Mouse (Mus musculus) cerebellum, adult 11 months (tissue): ENCODE results near the gene Rprd1b.

Experiments used
- DNase-seq: peaks from one replicate; pipeline ENCODE4 v3.0.0; 2022

Gene Rprd1b

DNA sequence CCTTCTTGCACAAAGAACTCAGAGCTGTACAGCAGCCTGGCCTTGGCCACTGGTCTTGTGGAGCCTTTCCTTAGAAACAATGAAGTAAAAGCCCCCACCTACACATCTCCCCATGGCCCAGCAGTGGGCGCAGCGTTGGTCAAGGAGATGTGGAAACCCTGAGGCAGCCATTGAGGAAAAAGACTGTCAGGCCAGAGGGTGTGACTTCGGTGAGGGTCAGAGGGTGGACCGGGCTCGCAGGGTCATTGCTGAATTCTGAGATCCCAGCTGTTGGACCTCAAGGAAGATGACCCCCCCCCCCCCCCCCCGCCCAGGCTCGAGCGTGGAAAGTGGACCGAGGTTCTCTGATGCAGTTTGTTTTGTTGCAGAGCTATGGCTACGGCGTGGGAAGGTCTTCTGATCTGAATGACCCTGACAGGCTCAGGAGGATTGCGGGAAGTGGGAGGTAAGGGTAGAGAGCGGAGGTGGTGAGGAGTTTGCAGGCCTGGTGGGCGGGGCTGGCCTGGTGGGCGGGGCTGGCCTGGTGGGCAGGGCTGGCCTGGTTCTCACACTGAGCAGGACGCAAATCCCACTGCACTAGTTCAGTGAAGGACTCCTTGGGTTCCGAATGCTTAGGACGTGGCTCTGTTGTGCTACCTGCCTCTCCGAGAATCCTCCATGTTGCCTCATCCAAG lies 150.5 kb downstream of the Rprd1b start:
- DNase-seq: no peak

DNA sequence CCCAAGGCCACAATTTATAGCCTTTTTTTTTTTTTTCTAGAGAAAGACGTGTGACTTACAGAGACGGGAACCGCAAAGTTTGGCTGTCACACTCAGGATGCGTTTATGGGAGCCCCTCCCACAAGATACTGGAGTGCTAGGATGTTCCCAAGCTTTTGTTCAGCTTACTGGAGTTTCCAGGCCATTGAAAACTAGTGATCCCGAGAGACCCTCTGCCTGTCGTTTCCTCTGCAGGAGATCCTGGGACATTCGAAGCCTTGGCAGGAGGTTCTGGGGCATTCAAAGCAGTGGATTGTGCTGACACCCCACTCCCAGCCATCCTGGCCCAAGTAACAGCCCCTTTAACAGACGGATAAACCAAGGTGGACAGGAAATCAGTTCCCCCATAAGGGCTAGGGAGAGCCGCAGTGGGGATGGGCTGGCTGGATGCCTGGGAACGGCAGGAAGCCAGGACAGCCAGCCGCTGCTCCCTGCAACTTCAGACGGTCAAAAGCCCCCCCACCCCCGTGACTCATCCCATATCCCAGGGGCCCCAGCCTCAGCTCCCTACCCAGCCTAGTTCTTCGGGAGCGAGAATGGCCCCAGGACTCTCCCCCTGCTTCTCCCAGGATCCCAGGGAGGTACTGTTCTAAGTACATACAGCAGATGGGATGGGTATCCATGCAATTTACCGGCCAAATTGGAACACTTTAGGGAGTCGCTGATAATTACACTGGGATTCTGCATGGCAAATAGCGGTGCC lies 151.2 kb downstream of the Rprd1b start:
- no peak for DNase-seq

DNA sequence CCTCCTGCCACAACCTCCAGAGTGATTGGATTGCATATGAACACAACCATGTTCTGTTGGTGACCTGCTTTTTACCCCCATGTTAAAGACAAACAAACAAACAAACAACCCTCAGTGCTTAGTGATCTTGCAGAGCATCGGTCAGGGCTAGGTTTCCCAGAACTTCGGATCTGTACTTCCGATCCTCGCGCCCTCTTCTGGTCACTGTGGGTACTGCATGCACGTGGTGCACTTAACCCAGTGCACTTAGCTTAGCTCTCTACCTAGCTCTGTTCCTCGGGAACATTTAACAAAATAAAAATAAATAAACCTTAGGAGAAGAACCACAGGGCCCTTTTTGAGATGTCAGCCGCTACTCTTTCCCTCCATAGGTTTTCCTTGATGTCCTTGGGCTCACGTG lies 152.5 kb downstream of the Rprd1b start:
- no peak for DNase-seq
